Mouse (Mus musculus) cerebellum, adult 2 months (tissue): ENCODE measurements around the gene Cyb5rl.

ENCODE experiments used
- CTCF ChIP-seq: fragments of 200-500 bp; IDR thresholded peaks from 2 replicates; pipeline ENCODE4 v1.5.1; 2011; ENCODE audit warnings: low read depth, mild to moderate bottlenecking, control low read depth, low read length, moderate library complexity, borderline replicate concordance; ENCODE audit not compliant: insufficient read depth
- POLR2A ChIP-seq: fragments of 200-500 bp; IDR thresholded peaks from 2 replicates; pipeline ENCODE4 v1.6.1; 2011; ENCODE audit warnings: low read length, control low read depth, borderline replicate concordance; ENCODE audit not compliant: insufficient read depth

GRCm38 (mm10) chr4:107025369-107025768, 41.4 kb upstream of the Cyb5rl start:
- TF ChIP-seq POLR2A, result no peak
- TF ChIP-seq CTCF, result no peak
